Mouse (Mus musculus) heart, postnatal 0 days (tissue): ENCODE data around the gene Rpl22. TPM values are rescaled to one million over a fixed set of nuclear protein-coding genes. Genes with fewer than 3 reads are reported as not detected.
A peak's percentile ranks its signal among the peaks of the same experiment; 100 is the strongest.

Experiments
- ATAC-seq: fragments of 200-750 bp; cut with Nextera tagmentation; 2 replicates; pipeline ENCODE4 v1.8.0; 2017; ENCODE audit warnings: low read depth, moderate number of reproducible peaks, moderate library complexity; ENCODE audit not compliant: insufficient read depth
- DNase-seq: peaks from one replicate; pipeline ENCODE4 v3.0.0-alpha.2; 2016; ENCODE audit warnings: low spot score
- H3K27ac ChIP-seq: fragments of 300-500 bp; sonication (generic); 2 replicates; pipeline ENCODE4 v1.5.1; 2014; ENCODE audit warnings: low read depth, mild to moderate bottlenecking
- H3K27me3 ChIP-seq: fragments of 300-500 bp; sonication (generic); 2 replicates; pipeline ENCODE4 v1.6.1; 2014; ENCODE audit warnings: low read length, mixed read lengths; ENCODE audit not compliant: control insufficient read depth, insufficient read depth
- H3K36me3 ChIP-seq: fragments of 300-500 bp; sonication (generic); replicated peaks from 2 replicates; pipeline ENCODE4 v1.6.1; 2014; ENCODE audit warnings: low read length, mixed read lengths; ENCODE audit not compliant: control insufficient read depth, insufficient read depth
- H3K4me1 ChIP-seq: fragments of 300-500 bp; sonication (generic); 2 replicates; pipeline ENCODE4 v1.6.1; 2014; ENCODE audit warnings: antibody characterized with exemption; ENCODE audit not compliant: control insufficient read depth, insufficient read depth
- H3K4me2 ChIP-seq: fragments of 300-500 bp; sonication (generic); 2 replicates; pipeline ENCODE4 v1.6.1; 2014; ENCODE audit warnings: low read depth, mild to moderate bottlenecking, low read length, moderate library complexity
- H3K4me3 ChIP-seq: fragments of 300-500 bp; sonication (generic); 2 replicates; pipeline ENCODE4 v1.5.1; 2014; ENCODE audit warnings: low read depth, low read length
- H3K9ac ChIP-seq: fragments of 300-500 bp; sonication (generic); replicated peaks from 2 replicates; pipeline ENCODE4 v1.6.1; 2014; ENCODE audit warnings: low read depth, low read length, mixed read lengths
- H3K9me3 ChIP-seq: fragments of 300-500 bp; sonication (generic); replicated peaks from 2 replicates; pipeline ENCODE4 v1.6.1; 2016; ENCODE audit warnings: low read length; ENCODE audit not compliant: control insufficient read depth
- CTCF ChIP-seq: IDR thresholded peaks from 2 replicates; pipeline ENCODE4 v1.5.1; 2016; ENCODE audit warnings: antibody characterized with exemption, control low read depth, low read depth
- EP300 ChIP-seq: IDR thresholded peaks from 2 replicates; pipeline ENCODE4 v1.6.1; 2016; ENCODE audit warnings: antibody characterized with exemption, low read depth
- WGBS: fragments of 180-500 bp; shearing (Covaris S2); extraction: QIAGEN DNeasy Blood & Tissue Kit; methylation state at CpG from one replicate; pipeline ENCODE4 v1.1.7; 2014; 5-methylcytosine and 5-hydroxymethylcytosine counted together
- polyA plus RNA-seq: library from polyadenylated mRNA; unstranded; fragments of >200 nt; fragmentation: Nextera tagmentation; extraction: Ambion mirVana; gene quantifications from 2 replicates; pipeline ENCODE4 v1.2.1, GENCODE M21; 2015
- total RNA-seq: library from RNA; depleted of rRNA; stranded (reverse); fragments of >200 nt; gene quantifications from 2 replicates; pipeline ENCODE4 v1.2.3, GENCODE M21; 2014; ENCODE audit warnings: low replicate concordance

Gene Rpl22
- total and polyA plus RNA-seq, 2 experiments from 2014 or later, result 118 to 224 TPM

DNA sequence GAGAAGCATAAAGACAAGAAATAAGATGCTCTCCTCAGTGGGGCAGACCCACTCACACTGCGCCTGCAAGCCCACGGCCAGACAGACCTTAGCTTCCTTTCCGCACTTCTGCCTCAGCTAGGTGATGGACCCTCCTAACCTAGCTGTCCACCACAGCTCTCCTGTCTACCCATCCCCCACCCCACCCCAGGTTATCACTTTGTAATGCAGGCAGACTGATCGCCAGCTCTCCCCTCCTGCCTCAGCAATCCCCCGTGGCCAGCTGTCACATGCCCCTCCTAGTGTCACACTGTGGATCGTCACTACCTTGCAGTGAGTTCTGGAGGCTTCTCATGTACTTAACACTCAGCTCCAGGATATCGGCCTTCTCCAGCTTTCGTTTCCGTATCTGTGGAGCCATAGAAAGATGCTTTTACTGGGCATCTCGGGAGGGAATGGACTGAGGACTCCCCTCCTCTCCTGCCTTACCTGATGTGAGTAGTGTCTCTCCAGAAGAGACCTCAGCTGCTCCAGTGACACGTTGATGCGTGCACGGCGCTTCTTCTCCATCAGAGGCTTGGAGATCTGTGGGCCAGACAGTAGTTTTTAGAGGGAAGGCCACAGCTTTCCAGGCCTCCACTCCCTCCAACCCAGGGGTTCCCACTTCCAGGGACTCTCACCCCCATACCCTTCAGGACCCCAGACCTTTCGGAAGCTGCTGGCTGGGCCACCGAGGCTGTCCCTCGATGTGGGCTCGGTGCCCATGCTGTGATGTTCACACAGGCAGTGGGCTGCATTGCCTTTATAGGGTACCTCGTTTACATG, 38.0 kb upstream of the Rpl22 start:
- TF ChIP-seq CTCF (no peak), EP300 (no peak)
- 18% methylated on average over 19 of the region's 19 CpGs for WGBS
- H3K27me3 ChIP-seq, result peaks cover 84% of the 10 kb centered on the region
- no peak overlapping the region for H3K4me2 ChIP-seq
- DNase-seq (no peak), ATAC-seq (no peak)
- no peaks in the 10 kb centered on the region for H3K36me3 ChIP-seq
- no peak overlapping the region for H3K27ac ChIP-seq
- no peaks in the 10 kb centered on the region for H3K9me3 ChIP-seq
- no peak overlapping the region for H3K4me3 ChIP-seq
- H3K9ac ChIP-seq, result no peak overlapping the region
- 0 out of 2 replicates have a peak, but pooled peaks cover 4% of the 10 kb centered on the region for H3K4me1 ChIP-seq

DNA sequence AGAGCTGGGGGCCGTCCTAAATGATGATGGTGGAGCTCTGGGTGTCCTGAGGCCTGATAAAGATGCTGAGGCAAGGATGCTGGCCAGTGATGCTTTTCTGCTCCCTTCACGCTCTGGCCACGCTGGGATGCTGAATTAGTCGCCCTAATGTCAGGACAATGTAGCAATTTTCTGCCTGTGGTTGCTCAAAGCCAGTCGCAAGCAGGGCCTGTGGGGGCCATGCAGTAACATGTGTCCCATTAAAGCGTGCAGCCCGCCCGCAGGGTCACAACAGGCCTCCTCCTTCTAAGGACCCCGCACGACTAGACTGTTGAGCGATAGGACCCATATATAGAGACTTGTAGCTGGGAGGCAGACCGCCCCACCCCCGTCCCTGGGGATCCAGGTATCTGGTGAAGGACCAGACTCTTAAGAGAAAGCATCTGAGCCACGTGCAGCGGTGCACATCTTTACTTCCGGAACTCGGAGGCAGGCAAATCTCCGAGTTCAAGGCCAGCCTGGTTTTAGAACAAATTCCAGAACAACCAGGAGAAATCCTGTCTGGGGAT, 37.1 kb upstream of the Rpl22 start:
- peaks cover 86% of the 10 kb centered on the region for H3K27me3 ChIP-seq

DNA sequence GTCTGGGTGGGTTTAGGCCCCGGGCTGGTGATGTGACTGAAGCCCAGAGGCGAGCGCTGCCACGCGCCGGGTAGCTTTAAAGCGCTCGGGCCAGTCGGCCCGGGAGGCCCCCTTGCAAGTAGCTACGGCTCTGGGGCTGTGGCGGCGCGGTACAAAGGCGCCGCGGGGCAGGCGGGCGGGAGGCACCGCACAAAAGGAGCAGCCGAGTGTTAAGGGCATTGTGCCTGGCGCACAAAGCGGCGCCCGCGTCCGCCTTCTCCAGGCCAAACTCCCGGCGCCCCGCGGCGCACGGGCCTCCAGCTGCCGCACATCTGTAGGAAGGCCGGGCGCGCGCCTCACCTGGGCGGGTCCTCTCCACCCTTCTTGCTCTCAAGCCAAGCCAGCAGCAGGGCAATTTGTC, 35.2 kb upstream of the Rpl22 start:
- Histone ChIP-seq H3K36me3 (no peaks in the 10 kb centered on the region), H3K27me3 (peaks cover 71% of the 10 kb centered on the region), H3K4me3 (peak overlapping the region; percentile 18; the same call in 1 of the 2 replicates), H3K27ac (no peak overlapping the region), H3K9me3 (no peaks in the 10 kb centered on the region), H3K4me2 (0 out of 2 replicates have a peak overlapping the region, but pooled peaks have one; percentile 12), H3K4me1 (0 out of 2 replicates have a peak, but pooled peaks cover 4% of the 10 kb centered on the region), H3K9ac (no peak overlapping the region)
- WGBS, result 1% methylated on average over 33 of the region's 39 CpGs
- ATAC-seq (no peak), DNase-seq (no peak)
- no peak for TF ChIP-seq EP300
- no peak for TF ChIP-seq CTCF

More for the DNA sequence above, 37.1 kb upstream of the Rpl22 start:
- Histone ChIP-seq H3K4me2 (no peak overlapping the region), H3K36me3 (no peaks in the 10 kb centered on the region), H3K27ac (no peak overlapping the region), H3K9me3 (no peaks in the 10 kb centered on the region), H3K4me3 (no peak overlapping the region), H3K9ac (no peak overlapping the region), H3K4me1 (0 out of 2 replicates have a peak, but pooled peaks cover 4% of the 10 kb centered on the region)
- WGBS, result 58% methylated on average over 18 of the region's 18 CpGs
- ATAC-seq (no peak), DNase-seq (no peak)
- TF ChIP-seq EP300, result no peak
- no peak for TF ChIP-seq CTCF

DNA sequence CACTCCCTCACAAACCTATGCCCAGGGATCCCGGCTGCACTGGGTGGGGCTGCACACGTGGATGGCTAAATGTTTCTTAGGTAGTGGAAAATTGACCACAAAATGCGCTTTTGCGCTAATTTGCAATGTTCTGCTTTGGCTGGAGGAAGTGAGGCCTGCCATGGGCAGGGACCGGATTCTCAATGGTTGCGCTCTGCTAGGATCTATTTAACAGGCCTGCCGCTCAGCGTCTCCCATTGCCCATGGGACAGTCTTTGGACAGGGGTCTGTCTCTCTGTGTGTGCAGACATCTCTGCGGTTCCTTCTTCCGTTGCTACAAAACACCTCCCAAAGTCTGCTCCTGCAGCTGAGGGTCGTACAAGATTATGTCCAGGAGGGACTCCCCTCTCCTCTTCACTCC, 34.6 kb upstream of the Rpl22 start:
- Histone ChIP-seq H3K27ac (no peak overlapping the region), H3K27me3 (peaks cover 67% of the 10 kb centered on the region), H3K36me3 (no peaks in the 10 kb centered on the region), H3K9ac (no peak overlapping the region), H3K9me3 (no peaks in the 10 kb centered on the region), H3K4me1 (0 out of 2 replicates have a peak, but pooled peaks cover 4% of the 10 kb centered on the region), H3K4me3 (no peak overlapping the region), H3K4me2 (no peak overlapping the region)
- ATAC-seq, result no peak
- WGBS, result 31% methylated on average over 11 of the region's 11 CpGs
- no peak for DNase-seq
- TF ChIP-seq CTCF (no peak), EP300 (no peak)

DNA sequence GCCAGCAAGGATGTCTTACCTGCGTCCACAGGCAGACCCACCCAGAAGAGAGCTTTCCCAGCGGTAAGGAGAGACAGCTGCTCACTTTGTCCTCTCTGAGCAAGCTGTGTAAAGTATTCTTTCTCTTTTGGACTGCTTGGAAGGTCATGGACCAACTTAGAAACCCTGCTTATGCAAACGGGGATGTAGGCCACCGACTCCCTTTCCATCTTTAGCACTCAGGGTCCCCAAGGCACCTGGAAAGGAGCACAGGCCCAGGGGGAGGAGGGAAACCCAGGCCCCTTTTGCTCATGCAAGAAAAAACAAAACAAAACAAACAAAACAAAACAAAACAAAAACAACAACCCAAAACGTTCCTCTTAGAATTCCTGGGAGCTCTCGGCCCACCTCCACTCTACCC, 34.0 kb upstream of the Rpl22 start, which contains the start of gene Hes3:
Gene Hes3, minus strand, starts transcription at position 101 of the 400 bp plus-strand sequence.
- no peak for DNase-seq
- Histone ChIP-seq H3K9ac (no peak within 1 kb of the TSS), H3K36me3 (no peaks in the 10 kb centered on the region), H3K9me3 (no peaks in the 10 kb centered on the region), H3K27ac (no peak within 1 kb of the TSS), H3K4me1 (0 out of 2 replicates have a peak, but pooled peaks cover 7% of the 10 kb centered on the region), H3K4me2 (0 out of 2 replicates have a peak within 1 kb of the TSS, but pooled peaks have one; percentile 12), H3K27me3 (peaks cover 61% of the 10 kb centered on the region), H3K4me3 (peak within 1 kb of the TSS; percentile 18; the same call in 1 of the 2 replicates)
- TF ChIP-seq EP300, result no peak
- TF ChIP-seq CTCF, result no peak
- no peak for ATAC-seq
- 37% methylated on average over 6 of the region's 6 CpGs for WGBS
